Mouse (Mus musculus): ENCODE measurements around the gene Prkn. TPM values are rescaled to one million over a fixed set of nuclear protein-coding genes. Genes with fewer than 3 reads are reported as not detected.
"Not testable (repeated sequence)": the region's sequence is repeated elsewhere in the genome, so short reads cannot be mapped to it uniquely, and the experiment has no call there.

The Prkn gene
- polyA plus RNA-seq, 1 experiment from 2014 or later = 1.00 TPM

DNA sequence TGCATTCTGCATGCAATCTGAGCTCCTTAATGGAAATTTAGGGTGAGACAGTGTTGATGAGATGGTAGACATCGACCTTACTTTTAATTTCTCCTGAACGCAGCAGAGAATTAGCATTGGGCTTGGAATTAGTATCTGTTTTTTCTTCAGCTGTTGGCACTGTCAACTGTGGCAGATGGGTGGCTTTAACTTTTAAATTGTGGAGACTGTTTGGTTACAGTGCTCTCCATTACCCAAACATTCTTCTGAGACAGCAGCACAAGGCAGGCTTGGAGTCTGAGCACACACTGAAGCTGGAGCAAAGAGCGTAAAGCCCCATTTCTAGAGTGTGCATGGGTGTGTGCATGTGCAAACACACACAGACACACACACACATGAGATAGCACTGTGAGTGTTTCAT, 322.6 kb downstream of the Prkn start:
- no peak overlapping the region for H3K4me3 ChIP-seq (ENCODE audit: low read depth, low read length)
- no peaks in the 10 kb centered on the region for H3K36me3 ChIP-seq (replicated peaks; ENCODE audit: insufficient read depth, low read length)
- ATAC-seq (no peak), DNase-seq (no peak)
- no peaks in the 10 kb centered on the region for H3K9me3 ChIP-seq (ENCODE audit: low read length)
- no peak overlapping the region for H3K4me2 ChIP-seq (ENCODE audit: low read depth, low read length)
- H3K9ac ChIP-seq (replicated peaks) = no peak overlapping the region
- no peaks in the 10 kb centered on the region for H3K4me1 ChIP-seq (ENCODE audit: insufficient read depth)
- no peak overlapping the region for H3K27ac ChIP-seq (ENCODE audit: low read depth)
- TF ChIP-seq EP300 (IDR thresholded peaks at IDR 0.05; ENCODE audit: low read depth) = no peak
- no peak for TF ChIP-seq CTCF (IDR thresholded peaks at IDR 0.05; ENCODE audit: low read depth)
- no peaks in the 10 kb centered on the region for H3K27me3 ChIP-seq (ENCODE audit: insufficient read depth, low read length)
- 83% methylated on average over 3 of the region's 3 CpGs for WGBS (ENCODE audit: insufficient replicate concordance)

- H3K36me3 ChIP-seq (replicated peaks; ENCODE audit: insufficient read depth, low read length) = no peaks in the 10 kb centered on the region
- H3K27me3 ChIP-seq (ENCODE audit: insufficient read depth, low read length) = no peaks in the 10 kb centered on the region
- no peak overlapping the region for H3K4me2 ChIP-seq (ENCODE audit: low read depth, low read length)
- no peak overlapping the region for H3K4me3 ChIP-seq (ENCODE audit: low read depth, low read length)
- DNase-seq (no peak), ATAC-seq (no peak)
- no peak overlapping the region for H3K9ac ChIP-seq (replicated peaks)
- H3K4me1 ChIP-seq (ENCODE audit: insufficient read depth) = no peaks in the 10 kb centered on the region
- no peak for TF ChIP-seq CTCF (IDR thresholded peaks at IDR 0.05; ENCODE audit: low read depth)
- TF ChIP-seq EP300 (IDR thresholded peaks at IDR 0.05; ENCODE audit: low read depth) = no peak
- H3K27ac ChIP-seq (ENCODE audit: low read depth) = no peak overlapping the region
- H3K9me3 ChIP-seq (ENCODE audit: low read length) = no peaks in the 10 kb centered on the region
Observed at GRCm38 (mm10) chr17:11187356-11187755, 347.2 kb downstream of the Prkn start.

DNA sequence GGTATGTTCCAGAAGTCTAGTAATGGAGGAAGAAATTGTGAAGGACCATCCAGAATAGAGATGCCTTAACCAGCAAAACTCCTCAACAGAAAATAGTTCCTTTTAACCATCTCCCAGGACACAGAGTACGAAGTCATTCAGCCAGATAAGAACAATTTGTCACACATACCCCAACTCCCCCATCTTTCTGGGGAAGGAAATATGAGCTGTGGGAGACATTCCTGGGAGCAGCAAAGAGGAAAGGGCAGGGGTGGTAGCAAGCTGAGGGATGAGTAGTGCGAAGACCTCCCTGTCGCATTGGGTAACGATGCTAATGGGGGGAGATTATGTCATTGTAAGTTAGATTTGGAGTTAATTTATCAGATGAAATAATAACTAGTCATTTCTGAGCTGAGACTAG, 348.3 kb downstream of the Prkn start:
- DNase-seq (no peak), ATAC-seq (no peak)
- Histone ChIP-seq H3K9ac (replicated peaks) (no peak overlapping the region), H3K27ac (ENCODE audit: low read depth) (no peak overlapping the region), H3K4me1 (ENCODE audit: insufficient read depth) (no peaks in the 10 kb centered on the region), H3K9me3 (ENCODE audit: low read length) (no peaks in the 10 kb centered on the region), H3K4me3 (ENCODE audit: low read depth, low read length) (no peak overlapping the region), H3K4me2 (ENCODE audit: low read depth, low read length) (no peak overlapping the region), H3K36me3 (replicated peaks; ENCODE audit: insufficient read depth, low read length) (no peaks in the 10 kb centered on the region), H3K27me3 (ENCODE audit: insufficient read depth, low read length) (no peaks in the 10 kb centered on the region)
- WGBS (ENCODE audit: insufficient replicate concordance) = 68% methylated on average over 4 of the region's 4 CpGs
- TF ChIP-seq CTCF (IDR thresholded peaks at IDR 0.05; ENCODE audit: low read depth) (no peak), EP300 (IDR thresholded peaks at IDR 0.05; ENCODE audit: low read depth) (no peak)

- Histone ChIP-seq H3K36me3 (replicated peaks; ENCODE audit: insufficient read depth, low read length) (no peaks in the 10 kb centered on the region), H3K27me3 (ENCODE audit: insufficient read depth, low read length) (no peaks in the 10 kb centered on the region), H3K9me3 (ENCODE audit: low read length) (no peaks in the 10 kb centered on the region), H3K9ac (replicated peaks) (no peak overlapping the region), H3K27ac (ENCODE audit: low read depth) (no peak overlapping the region), H3K4me3 (ENCODE audit: low read depth, low read length) (no peak overlapping the region), H3K4me1 (ENCODE audit: insufficient read depth) (no peaks in the 10 kb centered on the region), H3K4me2 (ENCODE audit: low read depth, low read length) (no peak overlapping the region)
- DNase-seq (no peak), ATAC-seq (no peak)
- 67% methylated on average over 2 of the region's 2 CpGs for WGBS (ENCODE audit: insufficient replicate concordance)
- TF ChIP-seq CTCF (IDR thresholded peaks at IDR 0.05; ENCODE audit: low read depth) = no peak
- TF ChIP-seq EP300 (IDR thresholded peaks at IDR 0.05; ENCODE audit: low read depth) = no peak
Observed at GRCm38 (mm10) chr17:11190306-11190705, 350.1 kb downstream of the Prkn start.

- TF ChIP-seq CTCF (IDR thresholded peaks at IDR 0.05; ENCODE audit: low read depth) (no peak), EP300 (IDR thresholded peaks at IDR 0.05; ENCODE audit: low read depth) (no peak)
- Histone ChIP-seq H3K9ac (replicated peaks) (no peak overlapping the region), H3K4me1 (ENCODE audit: insufficient read depth) (no peaks in the 10 kb centered on the region), H3K4me2 (ENCODE audit: low read depth, low read length) (no peak overlapping the region), H3K9me3 (ENCODE audit: low read length) (no peaks in the 10 kb centered on the region), H3K36me3 (replicated peaks; ENCODE audit: insufficient read depth, low read length) (no peaks in the 10 kb centered on the region), H3K27ac (ENCODE audit: low read depth) (no peak overlapping the region), H3K27me3 (ENCODE audit: insufficient read depth, low read length) (no peaks in the 10 kb centered on the region), H3K4me3 (ENCODE audit: low read depth, low read length) (no peak overlapping the region)
- DNase-seq = no peak
- ATAC-seq = no peak
- WGBS (ENCODE audit: insufficient replicate concordance) = 73% methylated on average over 2 of the region's 2 CpGs
Observed at GRCm38 (mm10) chr17:11198134-11198533, 357.9 kb downstream of the Prkn start.

DNA sequence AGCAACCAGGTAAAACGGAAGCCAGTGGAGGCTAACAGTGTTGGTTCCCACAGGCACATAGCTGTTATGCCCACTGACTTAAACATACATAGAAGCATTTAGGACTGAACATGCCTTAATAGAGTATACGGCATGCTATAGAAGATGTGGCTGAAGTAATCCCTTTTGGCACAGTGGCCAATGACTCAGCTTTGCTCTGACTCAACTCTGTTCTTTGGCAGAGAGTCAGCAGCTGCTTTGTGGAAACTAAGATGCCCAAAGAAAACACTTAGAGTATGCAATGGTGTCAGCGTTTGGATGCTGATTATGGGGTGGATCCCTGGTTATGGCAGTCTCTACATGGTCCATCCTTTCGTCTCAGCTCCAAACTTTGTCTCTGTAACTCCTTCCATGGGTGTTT, 368.9 kb downstream of the Prkn start:
- not testable (repeated sequence) for H3K27ac ChIP-seq (ENCODE audit: low read depth); H3K36me3 ChIP-seq (replicated peaks; ENCODE audit: insufficient read depth, low read length); H3K4me3 ChIP-seq (ENCODE audit: low read depth, low read length); H3K9ac ChIP-seq (replicated peaks); H3K4me2 ChIP-seq (ENCODE audit: low read depth, low read length); ATAC-seq; H3K27me3 ChIP-seq (ENCODE audit: insufficient read depth, low read length); DNase-seq; H3K9me3 ChIP-seq (ENCODE audit: low read length); H3K4me1 ChIP-seq (ENCODE audit: insufficient read depth)
- 69% methylated on average over 4 of the region's 4 CpGs for WGBS (ENCODE audit: insufficient replicate concordance)

DNA sequence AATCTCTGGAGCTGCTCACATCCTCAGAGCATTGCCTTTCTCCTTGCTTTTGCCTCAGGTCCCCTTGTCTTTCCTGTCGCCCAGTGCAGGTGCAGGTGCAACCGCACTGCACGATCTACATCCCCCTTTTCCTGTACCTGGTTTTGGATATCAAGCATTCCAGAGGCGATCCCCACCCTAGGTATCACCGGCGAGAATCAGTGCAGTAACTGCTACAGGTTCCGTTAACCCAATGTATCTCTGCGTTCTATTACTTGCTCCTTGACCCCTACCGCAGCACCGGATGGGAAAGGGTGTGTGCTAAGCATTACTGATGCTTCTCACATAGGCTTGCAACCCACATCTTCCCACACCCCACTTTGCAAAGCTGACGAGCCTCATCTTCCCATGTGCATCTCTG, 370.8 kb downstream of the Prkn start:
- H3K36me3 ChIP-seq (replicated peaks; ENCODE audit: insufficient read depth, low read length) = no peaks in the 10 kb centered on the region
- H3K4me2 ChIP-seq (ENCODE audit: low read depth, low read length) = no peak overlapping the region
- 76% methylated on average over 11 of the region's 11 CpGs for WGBS (ENCODE audit: insufficient replicate concordance)
- H3K27ac ChIP-seq (ENCODE audit: low read depth) = no peak overlapping the region
- no peak overlapping the region for H3K4me3 ChIP-seq (ENCODE audit: low read depth, low read length)
- no peaks in the 10 kb centered on the region for H3K27me3 ChIP-seq (ENCODE audit: insufficient read depth, low read length)
- no peaks in the 10 kb centered on the region for H3K4me1 ChIP-seq (ENCODE audit: insufficient read depth)
- no peak for ATAC-seq
- no peak overlapping the region for H3K9ac ChIP-seq (replicated peaks)
- no peak for DNase-seq
- TF ChIP-seq EP300 (IDR thresholded peaks at IDR 0.05; ENCODE audit: low read depth) (no peak), CTCF (IDR thresholded peaks at IDR 0.05; ENCODE audit: low read depth) (no peak)
- H3K9me3 ChIP-seq (ENCODE audit: low read length) = no peaks in the 10 kb centered on the region
